Mouse (Mus musculus) lung, embryonic 16.5 days (tissue): ENCODE measurements around the gene Ldlrad2. TPM values are rescaled to one million over a fixed set of nuclear protein-coding genes. Genes with fewer than 3 reads are reported as not detected.
A peak's percentile ranks its signal among the peaks of the same experiment; 100 is the strongest.
"Not testable (repeated sequence)": the region's sequence is repeated elsewhere in the genome, so short reads cannot be mapped to it uniquely, and the experiment has no call there.

Experiments used
- ATAC-seq: fragments of 200-750 bp; cut with Nextera tagmentation; 2 replicates; pipeline ENCODE4 v1.8.0; 2017; ENCODE audit warnings: low read depth, mild to moderate bottlenecking, moderate library complexity
- H3K27ac ChIP-seq: fragments of 300-500 bp; sonication (generic); 2 replicates; pipeline ENCODE4 v1.5.1; 2014; ENCODE audit warnings: mild to moderate bottlenecking, control low read depth, low read length
- H3K27me3 ChIP-seq: fragments of 300-500 bp; sonication (generic); 2 replicates; pipeline ENCODE4 v1.6.1; 2014; ENCODE audit warnings: low read depth, low read length, mixed read lengths; ENCODE audit not compliant: control insufficient read depth, insufficient read depth
- H3K36me3 ChIP-seq: fragments of 300-500 bp; sonication (generic); 2 replicates; pipeline ENCODE4 v1.6.1; 2014; ENCODE audit warnings: low read length; ENCODE audit not compliant: control insufficient read depth, insufficient read depth
- H3K4me1 ChIP-seq: fragments of 300-500 bp; sonication (generic); replicated peaks from 2 replicates; pipeline ENCODE4 v1.6.1; 2014; ENCODE audit warnings: low read length, mixed read lengths; ENCODE audit not compliant: control insufficient read depth, insufficient read depth
- H3K4me2 ChIP-seq: fragments of 300-500 bp; sonication (generic); 2 replicates; pipeline ENCODE4 v1.6.1; 2014; ENCODE audit warnings: low read depth, low read length, control low read depth
- H3K4me3 ChIP-seq: fragments of 300-500 bp; sonication (generic); 2 replicates; pipeline ENCODE4 v1.5.1; 2014; ENCODE audit warnings: mild to moderate bottlenecking, low read length, control low read depth
- H3K9ac ChIP-seq: fragments of 300-500 bp; sonication (generic); 2 replicates; pipeline ENCODE4 v1.6.1; 2014; ENCODE audit warnings: low read length, control low read depth
- H3K9me3 ChIP-seq: fragments of 300-500 bp; sonication (generic); 2 replicates; pipeline ENCODE4 v1.6.1; 2016; ENCODE audit warnings: low read length; ENCODE audit not compliant: control insufficient read depth
- WGBS: fragments of 180-500 bp; shearing (Covaris S2); extraction: QIAGEN DNeasy Blood & Tissue Kit; methylation state at CpG from one replicate; pipeline ENCODE4 v1.1.7; 2014; 5-methylcytosine and 5-hydroxymethylcytosine counted together
- polyA plus RNA-seq: library from polyadenylated mRNA; unstranded; fragments of >200 nt; fragmentation: Nextera tagmentation; extraction: Ambion mirVana; gene quantifications from 2 replicates; pipeline ENCODE4 v1.2.1, GENCODE M21; 2015

Ldlrad2 gene
- polyA plus RNA-seq, 1 experiment from 2014 or later, result not detected

DNA sequence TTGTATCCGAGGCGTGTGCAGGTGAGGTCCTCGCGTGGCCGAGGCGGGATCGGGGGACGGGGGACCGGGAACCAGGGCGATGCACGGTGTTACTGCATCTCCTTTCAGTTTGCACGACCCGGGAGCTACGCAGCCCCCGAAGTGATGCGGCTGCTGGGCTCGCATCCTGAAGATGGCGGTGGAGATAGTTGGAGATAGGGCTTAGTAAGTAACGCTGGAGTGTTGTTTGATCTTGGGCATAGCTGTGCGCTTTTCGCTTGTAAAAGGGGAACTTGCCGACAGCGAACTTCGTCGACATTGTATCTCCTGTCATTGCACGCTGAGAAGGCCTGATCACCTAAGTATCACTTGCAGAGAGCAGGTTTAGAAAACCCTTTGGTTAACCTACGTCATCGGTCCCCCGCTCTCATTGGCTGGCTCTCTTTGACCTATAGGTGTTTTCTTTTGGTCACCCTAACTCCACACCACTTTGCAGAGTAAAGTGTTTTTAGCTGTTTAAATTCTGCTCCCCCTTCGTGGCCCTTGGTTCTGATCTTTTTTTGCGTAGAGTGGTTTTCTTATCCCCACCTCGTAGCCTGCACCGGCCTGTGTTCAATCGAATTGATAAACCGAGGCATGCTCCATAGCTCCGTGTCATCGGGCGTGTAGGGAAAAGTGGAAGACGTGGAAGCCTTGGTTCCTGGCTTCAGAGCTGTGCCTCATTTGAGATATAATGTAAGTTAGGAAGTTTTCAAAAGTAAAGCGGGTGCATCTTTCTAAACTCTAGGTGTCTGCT, 20.3 kb upstream of the Ldlrad2 start:
- Histone ChIP-seq H3K9me3 (no peaks in the 10 kb centered on the region), H3K4me3 (peak overlapping the region; percentile 99), H3K36me3 (no peaks in the 10 kb centered on the region), H3K9ac (peak overlapping the region; percentile 94), H3K27me3 (no peaks in the 10 kb centered on the region), H3K27ac (peak overlapping the region; percentile 100), H3K4me2 (peak overlapping the region; percentile 93), H3K4me1 (peaks cover 14% of the 10 kb centered on the region)
- 2% methylated on average over 40 of the region's 40 CpGs for WGBS
- ATAC-seq, result no peak

DNA sequence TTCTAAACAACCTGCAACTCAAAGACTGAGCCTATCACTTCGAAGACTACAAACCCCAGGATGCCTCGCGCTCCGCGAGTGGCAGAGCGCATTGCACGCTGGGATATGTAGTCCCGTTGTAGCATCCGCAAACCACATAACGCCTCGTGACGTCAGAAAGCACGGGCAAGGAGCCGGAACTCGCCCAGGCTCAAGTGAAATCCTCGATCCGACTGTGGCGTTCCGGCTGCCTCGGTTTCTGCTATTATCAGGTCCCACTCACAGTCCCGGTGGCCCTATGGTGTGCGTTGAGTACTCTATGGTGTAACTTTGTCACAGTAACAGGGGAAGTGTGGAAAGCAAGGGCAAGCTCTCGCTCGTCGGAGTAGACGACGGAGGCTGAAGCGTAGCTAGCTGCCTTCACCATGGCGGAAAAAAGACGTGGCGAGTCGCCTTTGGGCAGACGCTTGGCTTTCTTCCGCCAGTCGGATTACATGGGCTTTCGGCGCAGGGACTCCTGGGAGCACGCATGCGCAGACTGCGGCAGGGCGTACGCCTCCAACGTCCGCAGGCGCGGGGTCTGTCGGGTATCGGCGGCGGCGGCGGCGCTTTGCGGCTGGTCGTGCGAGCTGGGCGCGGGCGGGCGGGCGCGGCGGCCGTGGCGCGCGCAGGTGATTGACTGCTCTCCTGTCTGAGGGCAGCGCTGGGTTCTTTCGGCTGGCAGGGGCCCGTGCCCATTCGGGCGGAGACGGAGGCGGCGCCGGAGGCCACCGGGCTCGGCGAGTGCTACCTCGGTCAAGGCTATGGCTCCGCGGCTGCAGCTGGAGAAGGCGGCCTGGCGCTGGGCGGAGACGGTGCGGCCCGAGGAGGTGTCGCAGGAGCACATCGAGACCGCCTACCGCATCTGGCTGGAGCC, 19.5 kb upstream of the Ldlrad2 start, which contains the start of gene Usp48:
Gene Usp48 (plus strand): TSS at position 155 of the 895 bp plus-strand sequence.
- WGBS, result under 1% methylated on average over 91 of the region's 92 CpGs
- H3K4me2 ChIP-seq, result peak within 1 kb of the TSS; percentile 93
- no peaks in the 10 kb centered on the region for H3K27me3 ChIP-seq
- peak within 1 kb of the TSS; percentile 100 for H3K27ac ChIP-seq
- no peaks in the 10 kb centered on the region for H3K9me3 ChIP-seq
- peak within 1 kb of the TSS; percentile 99 for H3K4me3 ChIP-seq
- peak within 1 kb of the TSS; percentile 94 for H3K9ac ChIP-seq
- ATAC-seq, result peak; percentile 97
- H3K36me3 ChIP-seq, result no peaks in the 10 kb centered on the region
- peaks cover 14% of the 10 kb centered on the region for H3K4me1 ChIP-seq

DNA sequence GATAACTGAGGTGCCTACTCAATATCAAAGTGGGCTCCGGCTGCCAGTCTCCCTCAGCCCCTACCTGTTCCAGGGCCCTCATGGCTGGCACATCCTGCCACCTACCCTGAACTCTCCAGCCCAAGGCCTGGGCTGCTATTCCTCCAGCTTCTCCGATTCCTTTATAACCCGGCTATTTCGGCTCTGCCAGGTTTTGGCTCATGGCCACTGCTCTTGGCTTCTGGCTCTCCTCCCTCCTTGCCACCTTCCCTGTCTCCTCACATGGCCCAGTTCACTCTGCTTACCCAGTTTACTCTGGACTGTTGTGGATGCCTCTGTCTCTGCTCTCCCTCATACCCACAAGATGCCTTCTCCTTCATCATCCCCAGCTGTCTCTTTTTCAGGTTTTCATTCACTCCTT, 16.6 kb upstream of the Ldlrad2 start:
- Histone ChIP-seq H3K27ac (no peak overlapping the region), H3K36me3 (no peaks in the 10 kb centered on the region), H3K9me3 (no peaks in the 10 kb centered on the region), H3K27me3 (no peaks in the 10 kb centered on the region), H3K4me2 (no peak overlapping the region), H3K4me3 (no peak overlapping the region), H3K9ac (no peak overlapping the region), H3K4me1 (peaks cover 12% of the 10 kb centered on the region)
- 75% methylated on average over 4 of the region's 4 CpGs for WGBS
- ATAC-seq, result no peak

DNA sequence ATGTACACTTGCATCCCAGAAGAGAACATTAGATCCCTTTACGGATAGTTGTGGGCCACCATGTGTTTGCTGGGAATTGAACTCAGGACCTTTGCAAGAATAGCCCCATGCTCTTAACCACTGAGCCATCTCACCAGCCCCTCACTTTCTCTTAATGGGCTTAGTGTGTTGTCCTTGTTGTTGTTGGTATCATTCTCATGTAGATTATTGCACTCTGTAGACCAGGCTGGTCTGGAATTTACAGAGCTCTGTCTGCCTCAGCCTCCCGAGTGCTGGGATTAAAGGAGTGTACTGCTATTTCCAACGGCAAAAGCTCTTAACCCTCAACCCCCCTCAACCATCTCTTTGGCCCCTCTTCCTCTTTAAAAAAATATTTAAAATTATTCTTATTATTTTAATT, 15.2 kb upstream of the Ldlrad2 start:
- Histone ChIP-seq H3K27ac (no peak overlapping the region), H3K27me3 (no peaks in the 10 kb centered on the region), H3K4me3 (no peak overlapping the region), H3K9me3 (no peaks in the 10 kb centered on the region), H3K9ac (no peak overlapping the region), H3K4me2 (no peak overlapping the region), H3K36me3 (no peaks in the 10 kb centered on the region), H3K4me1 (no peaks in the 10 kb centered on the region; the same call in 1 of the 2 replicates)
- 79% methylated on average over 3 of the region's 3 CpGs for WGBS
- no peak for ATAC-seq

DNA sequence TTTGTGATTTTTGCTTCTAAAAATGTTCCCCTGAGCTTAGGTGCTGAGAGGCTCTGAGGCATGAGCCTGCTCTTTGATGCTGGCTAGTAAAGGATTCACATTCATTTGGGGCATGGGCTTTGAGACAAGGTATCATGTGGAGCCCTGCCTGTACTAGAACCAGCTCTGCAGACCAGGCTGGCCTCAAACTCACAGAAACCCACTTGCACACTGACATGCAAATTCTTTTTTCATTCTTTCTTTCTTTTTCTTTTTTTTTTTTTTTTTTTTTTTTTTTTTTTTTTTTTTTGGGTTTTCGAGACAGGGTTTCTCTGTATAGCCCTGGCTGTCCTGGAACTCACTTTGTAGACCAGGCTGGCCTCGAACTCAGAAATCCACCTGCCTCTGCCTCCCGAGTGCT, 14.7 kb upstream of the Ldlrad2 start:
- H3K36me3 ChIP-seq, H3K9me3 ChIP-seq, H3K27ac ChIP-seq, H3K4me2 ChIP-seq, H3K9ac ChIP-seq, H3K4me1 ChIP-seq, H3K4me3 ChIP-seq, H3K27me3 ChIP-seq, ATAC-seq: not testable (repeated sequence)
- 72% methylated on average over 2 of the region's 3 CpGs for WGBS

DNA sequence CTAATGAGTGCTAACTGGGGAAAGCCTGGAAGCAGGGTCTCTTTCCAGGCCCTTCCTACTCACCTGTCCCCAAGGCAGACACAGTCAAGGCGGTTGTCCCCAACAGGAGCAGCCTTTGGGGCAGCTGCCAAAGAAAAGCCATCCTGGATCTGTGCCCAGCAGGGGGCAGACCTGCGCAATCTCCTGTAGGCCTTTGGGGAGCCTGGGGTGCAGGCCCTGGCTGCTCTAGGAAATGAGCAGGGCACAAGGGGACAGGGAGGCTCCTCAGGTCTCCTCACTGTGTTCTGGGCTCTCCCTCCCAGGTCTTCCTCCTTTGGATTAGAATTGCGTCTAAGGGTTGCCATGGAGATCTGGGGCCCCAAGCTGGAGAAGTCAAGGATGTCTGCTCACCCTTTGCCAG, 7.4 kb upstream of the Ldlrad2 start:
- H3K4me2 ChIP-seq, result no peak overlapping the region
- H3K27ac ChIP-seq, result no peak overlapping the region
- no peak for ATAC-seq
- H3K4me1 ChIP-seq, result no peaks in the 10 kb centered on the region; the same call in 1 of the 2 replicates
- no peak overlapping the region for H3K9ac ChIP-seq
- H3K4me3 ChIP-seq, result no peak overlapping the region
- no peaks in the 10 kb centered on the region for H3K36me3 ChIP-seq
- no peaks in the 10 kb centered on the region for H3K9me3 ChIP-seq
- WGBS, result 34% methylated on average over 3 of the region's 3 CpGs
- peaks cover 3% of the 10 kb centered on the region; the same call in 1 of the 2 replicates for H3K27me3 ChIP-seq

DNA sequence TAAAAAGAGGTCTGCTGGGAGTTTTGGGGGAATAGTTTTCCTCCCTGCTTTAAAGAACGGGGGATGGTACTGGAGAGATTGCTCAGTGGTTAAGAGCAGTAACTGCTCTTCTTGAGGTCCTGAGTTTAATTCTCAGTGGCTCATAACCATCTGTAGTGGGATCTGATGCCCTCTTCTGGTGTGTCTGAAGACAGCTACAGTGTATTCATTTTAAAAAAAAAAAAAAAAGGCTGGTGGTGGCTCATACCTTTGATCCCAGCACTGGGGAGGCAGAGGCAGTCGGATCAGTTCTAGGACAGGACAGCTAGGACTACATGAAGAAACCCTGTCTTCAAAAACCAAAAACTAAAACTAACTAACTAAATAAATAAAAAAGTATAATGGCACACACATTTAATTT, 5.9 kb upstream of the Ldlrad2 start:
- H3K27me3 ChIP-seq, result peaks cover 3% of the 10 kb centered on the region; the same call in 1 of the 2 replicates
- 77% methylated on average over 2 of the region's 2 CpGs for WGBS
- ATAC-seq, result no peak
- H3K4me1 ChIP-seq, result no peaks in the 10 kb centered on the region; the same call in 1 of the 2 replicates
- no peaks in the 10 kb centered on the region for H3K9me3 ChIP-seq
- H3K27ac ChIP-seq, result no peak overlapping the region
- H3K36me3 ChIP-seq, result no peaks in the 10 kb centered on the region
- no peak overlapping the region for H3K4me2 ChIP-seq
- no peak overlapping the region for H3K4me3 ChIP-seq
- no peak overlapping the region for H3K9ac ChIP-seq

DNA sequence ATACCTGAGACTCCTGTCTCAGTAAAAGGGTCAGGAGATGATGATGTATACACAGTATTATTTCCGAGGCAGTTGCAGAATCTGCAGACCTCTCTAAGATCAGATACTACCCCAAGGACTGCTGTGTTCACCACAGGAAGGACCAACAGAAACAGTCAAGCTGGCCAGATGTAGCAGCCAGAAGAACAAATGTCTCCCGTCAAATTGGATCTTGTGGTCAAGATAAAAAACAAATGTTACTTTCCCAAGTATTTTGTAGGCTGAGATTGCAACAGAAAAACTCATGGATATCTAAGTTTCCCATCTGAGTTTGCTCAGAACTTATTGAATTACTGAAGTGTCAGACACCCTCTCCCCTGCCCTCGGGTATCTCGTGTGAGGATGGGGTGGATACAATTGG, 5.4 kb upstream of the Ldlrad2 start:
- WGBS, result 35% methylated on average over 4 of the region's 4 CpGs
- Histone ChIP-seq H3K36me3 (no peaks in the 10 kb centered on the region), H3K4me3 (no peak overlapping the region), H3K27me3 (peaks cover 3% of the 10 kb centered on the region; the same call in 1 of the 2 replicates), H3K4me1 (no peaks in the 10 kb centered on the region; the same call in 1 of the 2 replicates), H3K9ac (no peak overlapping the region), H3K4me2 (no peak overlapping the region), H3K27ac (no peak overlapping the region), H3K9me3 (no peaks in the 10 kb centered on the region)
- ATAC-seq, result peak; percentile 68
